Mouse (Mus musculus): ENCODE results near the gene Clca3a2. TPM values are rescaled to one million over a fixed set of nuclear protein-coding genes. Genes with fewer than 3 reads are reported as not detected.
"Not testable (repeated sequence)": the region's sequence is repeated elsewhere in the genome, so short reads cannot be mapped to it uniquely, and the experiment has no call there.

Gene Clca3a2
- total RNA-seq (2021): not detected
- long read RNA-seq, experiment 1: 0 reads
- long read RNA-seq, experiment 2: 0 reads

DNA sequence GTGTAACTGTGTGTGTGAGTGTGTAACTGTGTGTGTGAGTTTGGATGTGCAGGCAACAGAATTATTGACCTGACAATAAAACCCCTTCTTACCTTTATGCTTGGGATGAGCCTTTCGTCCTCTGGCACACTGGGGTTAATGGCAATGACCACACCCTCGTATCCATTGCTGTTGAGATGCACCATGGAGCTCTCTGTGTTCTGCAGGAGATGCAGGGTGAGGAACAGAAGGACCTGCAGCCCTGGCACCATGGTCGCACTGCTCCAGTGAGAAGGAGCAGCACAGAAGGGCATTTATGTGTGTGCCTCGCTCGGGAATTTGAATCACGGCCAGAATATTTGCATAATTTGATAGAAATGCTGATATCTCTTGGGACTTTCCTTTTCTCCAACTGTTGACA is at the start of gene Clca3a2:
Gene Clca3a2, minus strand, starts transcription at position 276 of the 400 bp plus-strand sequence.
- intact Hi-C loops (cut with DNase I); H3K27ac ChIP-seq; DNase-seq; H3K4me3 ChIP-seq: not testable (repeated sequence)

DNA sequence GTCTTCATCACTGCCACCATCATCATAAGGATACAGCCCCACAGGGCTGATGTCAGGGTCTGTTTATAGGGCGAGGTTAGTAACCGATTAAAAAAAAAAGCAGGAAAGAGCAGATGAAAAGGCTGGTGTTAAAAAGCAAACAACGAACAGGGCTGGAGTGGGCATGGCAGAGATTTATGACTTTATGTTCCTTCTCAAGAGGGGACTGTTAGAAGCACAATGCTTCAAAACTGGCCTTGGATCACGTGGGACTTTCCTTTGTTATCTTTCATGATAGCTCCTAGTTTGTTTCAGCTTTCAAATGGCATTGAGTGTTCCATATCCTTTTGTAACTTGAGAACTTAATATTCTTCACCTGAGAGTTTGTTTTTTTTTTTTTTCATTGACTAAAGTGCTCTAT is 30.3 kb upstream of the Clca3a2 start:
- Histone ChIP-seq H3K4me3 (no peak overlapping the region), H3K27ac (no peak overlapping the region)
- no peak for TF ChIP-seq CTCF (IDR thresholded peaks at IDR 0.05)
- no peak for DNase-seq
- intact Hi-C loops (cut with DNase I): no loop called here

DNA sequence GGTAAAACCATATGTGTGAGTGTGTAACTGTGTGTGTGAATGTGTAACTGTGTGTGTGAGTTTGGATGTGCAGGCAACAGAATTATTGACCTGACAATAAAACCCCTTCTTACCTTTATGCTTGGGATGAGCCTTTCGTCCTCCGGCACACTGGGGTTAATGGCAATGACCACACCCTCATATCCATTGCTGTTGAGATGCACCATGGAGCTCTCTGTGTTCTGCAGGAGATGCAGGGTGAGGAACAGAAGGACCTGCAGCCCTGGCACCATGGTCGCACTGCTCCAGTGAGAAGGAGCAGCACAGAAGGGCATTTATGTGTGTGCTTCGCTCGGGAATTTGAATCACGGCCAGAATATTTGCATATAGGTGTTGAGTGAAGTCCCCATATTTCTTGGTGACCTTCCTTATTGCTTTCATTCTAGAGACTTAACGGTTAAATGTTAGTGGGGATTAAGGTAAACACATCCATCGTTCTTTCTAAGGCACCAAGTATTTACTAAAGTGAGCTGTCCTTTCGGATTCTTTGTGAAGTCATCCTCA is 29.8 kb upstream of the Clca3a2 start, which contains the start of gene Clca3b:
Gene Clca3b, minus strand, starts transcription at position 344 of the 543 bp plus-strand sequence.
- H3K4me3 ChIP-seq; intact Hi-C loops (cut with DNase I); DNase-seq; H3K27ac ChIP-seq: not testable (repeated sequence)

DNA sequence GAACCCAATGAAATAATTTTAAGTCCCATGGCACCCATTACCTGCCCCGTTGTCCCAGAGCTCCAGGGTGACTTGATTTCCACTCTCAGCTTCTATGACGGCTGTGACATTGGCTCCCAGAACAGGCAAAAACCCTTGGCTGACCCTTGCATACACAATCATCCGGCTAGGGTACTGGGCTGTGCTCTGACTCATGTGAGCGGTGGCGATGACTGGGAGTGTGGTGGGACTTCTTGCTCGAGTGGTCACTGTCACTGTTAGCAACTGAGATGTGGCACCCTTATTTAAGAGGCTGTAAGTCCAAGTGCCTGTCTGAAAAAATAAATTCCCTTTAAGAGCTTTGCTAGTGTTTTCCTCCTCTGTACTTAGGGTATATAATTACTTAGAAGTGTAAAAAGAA is 8.0 kb upstream of the Clca3a2 start:
- TF ChIP-seq CTCF (IDR thresholded peaks at IDR 0.05): no peak
- DNase-seq: no peak
- Histone ChIP-seq H3K4me3 (no peak overlapping the region), H3K27ac (no peak overlapping the region)
- intact Hi-C loops (cut with DNase I): loop anchor here (10.0 kb wide), 2 partner anchors 198 to 298 kb away; no protein-coding TSS in a partner anchor

DNA sequence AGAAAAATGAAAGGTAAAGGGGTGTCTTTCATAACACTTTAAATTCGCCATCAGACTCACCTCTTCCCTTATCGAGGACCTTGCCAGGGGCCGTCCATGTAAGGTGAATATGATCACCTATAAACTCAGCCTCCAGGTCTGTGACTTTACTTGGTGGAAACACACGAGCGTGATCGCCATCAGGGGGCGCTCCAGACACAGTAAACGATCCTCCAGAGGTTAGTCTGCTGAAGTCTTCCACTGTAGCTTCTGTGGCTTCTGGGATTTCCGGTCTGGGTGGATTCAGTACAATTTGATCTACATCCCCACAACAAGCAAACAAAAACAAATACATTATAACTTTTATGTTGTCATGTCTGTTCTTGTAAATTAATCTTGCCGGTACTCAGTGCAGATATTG is 5.9 kb upstream of the Clca3a2 start:
- peak; percentile 77 for DNase-seq

DNA sequence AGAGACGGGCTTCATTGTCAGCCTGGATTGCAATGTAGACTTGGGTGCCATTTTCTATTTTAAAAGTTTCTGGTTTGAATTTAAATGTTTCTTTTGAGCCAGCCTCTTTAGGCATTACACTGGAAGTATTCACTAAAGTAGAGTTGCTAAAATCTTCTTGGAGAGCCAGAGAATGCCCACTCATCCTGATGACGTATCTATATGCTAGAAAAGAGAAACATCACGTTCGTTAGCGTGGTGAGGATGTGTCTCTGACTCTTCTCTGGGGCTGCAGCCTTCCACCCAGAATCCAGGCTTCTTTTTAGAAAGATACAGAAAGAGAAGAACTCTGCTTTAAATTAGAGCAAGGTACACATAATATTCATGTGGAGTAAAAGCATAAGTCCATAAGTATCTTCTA is 4.0 kb upstream of the Clca3a2 start:
- Histone ChIP-seq H3K27ac (no peak overlapping the region), H3K4me3 (no peak overlapping the region)
- no peak for TF ChIP-seq CTCF (IDR thresholded peaks at IDR 0.05)
- intact Hi-C loops (cut with DNase I): loop anchor here (10.0 kb wide), 2 partner anchors 201 to 301 kb away; no protein-coding TSS in a partner anchor
- DNase-seq: no peak

More for the DNA sequence above, 5.9 kb upstream of the Clca3a2 start:
- Histone ChIP-seq H3K4me3 (no peak overlapping the region), H3K27ac (no peak overlapping the region)
- intact Hi-C loops (cut with DNase I): loop anchor here (10.0 kb wide), 2 partner anchors 200 to 300 kb away; no protein-coding TSS in a partner anchor
- peak; percentile 75 for TF ChIP-seq CTCF (IDR thresholded peaks at IDR 0.05)

DNA sequence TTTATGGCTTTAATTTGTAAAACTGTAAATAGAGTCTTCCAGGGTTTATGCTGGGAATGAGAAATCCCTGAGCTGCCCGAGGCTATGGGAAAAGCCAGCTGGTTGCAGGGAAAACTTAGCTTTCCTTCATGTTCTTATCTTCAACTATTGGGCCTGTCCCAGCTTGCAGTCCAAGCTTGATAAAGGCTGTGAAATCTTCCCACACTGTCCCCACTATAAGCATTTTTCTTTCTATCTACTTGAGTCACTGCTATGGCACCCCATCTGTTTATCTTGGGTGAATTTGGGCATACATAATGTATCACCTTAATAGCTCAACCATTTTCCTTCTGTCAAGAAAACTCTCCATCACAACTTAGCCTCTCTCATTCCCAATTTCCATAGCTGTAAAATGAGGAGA is 1.3 kb upstream of the Clca3a2 start:
- intact Hi-C loops (cut with DNase I): loop anchor here (10.0 kb wide), 2 partner anchors 204 to 304 kb away; no protein-coding TSS in a partner anchor
- no peak overlapping the region for H3K4me3 ChIP-seq
- no peak overlapping the region for H3K27ac ChIP-seq
- no peak for TF ChIP-seq CTCF (IDR thresholded peaks at IDR 0.05)
- DNase-seq: no peak

DNA sequence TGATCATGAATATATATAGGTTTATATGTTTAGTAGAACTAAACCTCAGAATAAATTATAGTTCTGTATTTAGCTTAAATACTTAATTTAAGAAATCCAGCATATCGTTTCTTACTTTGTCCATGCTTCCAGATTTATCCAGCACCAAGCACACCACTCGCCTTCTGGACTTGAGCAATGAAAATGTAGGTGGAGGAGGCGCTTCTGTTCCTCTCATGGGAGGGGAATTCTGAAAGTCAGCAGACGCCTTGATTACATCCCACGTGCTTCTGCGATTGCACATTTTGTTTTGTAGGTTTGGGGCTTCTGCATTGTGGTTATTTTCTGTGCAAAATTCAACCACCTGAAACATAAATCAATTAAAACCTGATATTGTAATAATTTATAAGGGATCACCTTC is 6.0 kb downstream of the Clca3a2 start:
- H3K27ac ChIP-seq; DNase-seq; H3K4me3 ChIP-seq; intact Hi-C loops (cut with DNase I): not testable (repeated sequence)

DNA sequence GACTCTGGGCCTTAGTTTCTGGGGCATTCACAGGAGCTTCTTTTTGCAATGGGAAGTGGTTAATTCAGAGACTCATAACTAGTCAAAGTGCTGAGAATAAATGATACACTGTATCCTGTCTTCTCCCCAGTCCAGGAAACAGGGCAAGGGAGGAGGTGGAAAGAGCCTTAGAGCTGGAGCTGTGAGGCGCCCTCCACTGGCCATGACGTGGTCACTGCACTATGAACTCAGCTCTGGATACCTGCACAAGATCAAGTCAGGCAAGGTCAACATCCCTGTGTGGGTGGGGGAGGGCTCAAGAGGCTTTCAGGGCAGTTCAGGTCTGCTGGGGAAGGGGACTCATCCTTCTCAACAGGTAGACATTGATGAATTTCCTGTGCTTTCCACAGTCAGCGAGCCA is 7.5 kb downstream of the Clca3a2 start:
- no peak for TF ChIP-seq CTCF (IDR thresholded peaks at IDR 0.05)
- Histone ChIP-seq H3K27ac (no peak overlapping the region), H3K4me3 (no peak overlapping the region)
- intact Hi-C loops (cut with DNase I): no loop called here
- no peak for DNase-seq

DNA sequence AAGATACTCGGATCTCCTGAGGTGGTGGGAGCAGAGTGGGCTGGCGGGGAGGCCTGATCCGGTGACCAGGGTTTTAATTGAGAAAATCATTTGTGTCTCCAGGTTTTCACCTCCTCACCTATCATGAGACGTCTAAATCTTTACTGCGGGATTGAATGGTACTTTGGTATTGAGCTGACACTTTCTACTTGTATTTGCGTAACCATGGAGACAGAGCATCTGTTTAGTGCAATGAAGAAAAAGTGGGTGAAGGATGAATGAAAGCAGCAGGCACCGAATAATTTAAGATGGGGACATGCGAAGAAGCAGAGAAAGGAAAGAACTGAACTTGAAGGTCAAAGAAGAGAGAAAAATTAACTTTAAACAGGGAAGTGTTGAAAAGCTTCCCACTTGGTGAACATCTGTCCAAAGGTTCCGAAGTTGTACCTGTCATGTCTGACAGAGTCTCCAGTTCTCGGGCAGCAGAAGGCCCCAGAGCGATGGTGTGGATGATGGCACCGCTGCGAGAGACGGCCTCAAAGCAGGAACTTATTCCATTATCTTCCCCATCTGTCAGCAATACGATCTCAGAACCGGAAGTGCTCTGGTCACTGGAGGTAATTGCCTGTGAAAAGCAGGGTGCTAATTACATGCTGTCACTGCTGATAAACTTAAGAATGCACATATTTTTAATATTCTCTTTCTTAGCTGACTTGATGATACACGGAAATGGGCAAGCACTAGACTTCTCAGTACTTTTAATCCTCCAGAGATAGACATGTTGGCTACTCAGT is 11.0 kb downstream of the Clca3a2 start:
- intact Hi-C loops (cut with DNase I); H3K4me3 ChIP-seq; H3K27ac ChIP-seq; DNase-seq: not testable (repeated sequence)

DNA sequence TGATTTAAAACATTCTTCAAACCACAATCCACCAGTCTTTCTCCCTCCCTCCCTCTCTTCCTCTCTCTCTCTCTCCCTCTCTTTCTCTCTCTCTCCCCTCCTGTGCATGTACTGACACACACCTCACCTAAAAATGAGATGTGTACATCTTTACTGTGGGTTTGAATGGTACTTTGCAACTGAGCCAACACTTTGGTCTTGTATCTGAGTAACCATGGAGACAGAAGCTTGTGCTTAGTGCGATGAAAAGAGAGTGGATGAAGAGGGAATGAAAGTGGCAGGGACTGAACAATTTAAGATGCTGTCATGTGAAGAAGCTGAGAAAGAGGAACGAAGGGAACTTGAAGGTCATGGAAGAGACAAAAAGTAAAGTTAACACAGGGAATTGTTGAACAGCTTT is 12.7 kb downstream of the Clca3a2 start:
- intact Hi-C loops (cut with DNase I); H3K4me3 ChIP-seq; DNase-seq; H3K27ac ChIP-seq: not testable (repeated sequence)

DNA sequence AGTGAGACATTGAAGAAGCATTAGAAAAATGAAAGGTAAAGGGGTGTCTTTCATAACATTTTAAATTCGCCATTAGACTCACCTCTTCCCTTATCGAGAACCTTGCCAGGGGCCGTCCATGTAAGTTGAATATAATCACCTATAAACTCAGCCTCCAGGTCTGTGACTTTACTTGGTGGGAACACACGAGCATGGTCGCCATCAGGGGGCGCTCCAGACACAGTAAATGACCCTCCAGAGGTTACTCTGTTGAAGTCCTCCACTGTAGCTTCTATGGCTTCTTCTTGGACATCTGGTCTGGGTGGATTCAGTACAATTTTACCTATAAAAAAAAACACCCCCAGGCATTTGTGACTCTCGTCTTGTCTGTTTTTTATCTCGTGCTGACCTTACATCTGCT is 17.4 kb downstream of the Clca3a2 start:
- peak; percentile 20 for DNase-seq
- Histone ChIP-seq H3K27ac (no peak overlapping the region), H3K4me3 (no peak overlapping the region)
- peak; percentile 36 for TF ChIP-seq CTCF (IDR thresholded peaks at IDR 0.05)
- intact Hi-C loops (cut with DNase I): no loop called here

All from gastrocnemius, adult 2 months (tissue).